Mouse (Mus musculus) leukemia stem cell, adult 10-12 weeks (primary cell): ENCODE results near the gene Nsa2. TPM values are rescaled to one million over a fixed set of nuclear protein-coding genes. Genes with fewer than 3 reads are reported as not detected.

ENCODE experiments used
- polyA plus RNA-seq: library from polyadenylated mRNA; stranded (reverse); fragments of >175 nt; gene quantifications from 2 replicates; pipeline ENCODE4 v1.2.3, GENCODE M21; 2012; ENCODE audit warnings: low replicate concordance

Nsa2 gene
- polyA plus RNA-seq, result 8.5 and 12.6 TPM in 2 replicates

GRCm38 (mm10) chr13:97137466-97138400 lies at the start of gene Nsa2, which contains the start of gene Gfm2:
TSS of gene Nsa2 (minus strand) at chr13:97137937.
TSS of gene Gfm2 (plus strand) at chr13:97137937.

GRCm38 (mm10) chr13:97099187-97099852 lies 38.4 kb downstream of the Nsa2 start, which contains the start of gene Gm6169:
TSS of gene Gm6169 (minus strand) at chr13:97099237.

Other genes starting within 250 kb of the Nsa2 start
- not detected in 2 replicates for gene Gcnt4, start 213.2 kb downstream of the Nsa2 start, polyA plus RNA-seq
- gene 1700029F12Rik, start 103.6 kb downstream of the Nsa2 start, polyA plus RNA-seq, result not detected in 2 replicates
- gene Fam169a, start 70.7 kb downstream of the Nsa2 start, polyA plus RNA-seq, result 0.05 TPM in 1 of 2 replicates, not detected in the other
- gene Gm6169, start 38.7 kb downstream of the Nsa2 start, polyA plus RNA-seq, result not detected in 2 replicates
- 2.1 and 13.3 TPM in 2 replicates for gene Gfm2, start within 50 bp of the Nsa2 start, polyA plus RNA-seq
- 19.1 and 19.5 TPM in 2 replicates for gene Hexb, start 60.4 kb upstream of the Nsa2 start, polyA plus RNA-seq
- gene Enc1, start 103.2 kb upstream of the Nsa2 start, polyA plus RNA-seq, result 1.1 and 2.6 TPM in 2 replicates